In genomic region chr6:55620366-55620765, GRCm38 (mm10) we compare ENCODE assay signal across 12 mouse cellular contexts.
DNase-seq lines count a peak whose midpoint lies in the region.
"Had no signal": no experiment of that assay in that cellular context is flagged by ENCODE, and none has a peak within 500 bp of the region (broad histone marks: within the 10 kb centered on the region; RNA-seq: fewer than 3 reads in every experiment).

No protein-coding gene starts in this region.

- DNase-seq in gastrocnemius, adult 18-20 months (ENCODE audit: low spot score): peak; percentile 49
- no peak for DNase-seq in gastrocnemius, postnatal 10 days
- DNase-seq in heart, adult 8-10 months (ENCODE audit: low spot score): peak; percentile 30
- DNase-seq in heart, postnatal 36 days: no peak
- peak; percentile 12 to 23 for DNase-seq in gastrocnemius, adult 8-10 months (ENCODE audit: low spot score in 2 of 2)
- peak; percentile 42 for DNase-seq in skeletal muscle tissue, adult 2 months (ENCODE audit: low read depth, low spot score)
- DNase-seq in cerebellum, adult 9-11 months: no peak
- DNase-seq: adrenal gland, postnatal 10 days; cerebellum, adult 11 months; cerebellum, adult 8-10 months; cerebellum, postnatal 25 days; kidney, adult 2 months had no signal

- intact Hi-C loops in heart, postnatal 36 days (cut with DNase I): no loop called here

Comparison
In these comparisons a context has a peak if more than half of its experiments do, and no peak if none do; other contexts are left out.
1. DNase-seq: peak in gastrocnemius, adult 18-20 months (single experiment), heart, adult 8-10 months (single experiment), gastrocnemius, adult 8-10 months (2 of 2) and skeletal muscle tissue, adult 2 months (single experiment); none in gastrocnemius, postnatal 10 days (single experiment), heart, postnatal 36 days (0 of 2) and cerebellum, adult 9-11 months (single experiment).